Mouse (Mus musculus) G1E (cell line): ENCODE data around the gene Alkbh1.

ENCODE experiments used
- CTCF ChIP-seq: IDR thresholded peaks from 2 replicates; pipeline ENCODE4 v1.5.1; 2012; ENCODE audit warnings: low read depth, low read length, inconsistent platforms, mixed read lengths
- GATA1 ChIP-seq: IDR thresholded peaks from 2 replicates; pipeline ENCODE4 v1.6.1; 2012; ENCODE audit warnings: borderline replicate concordance, low read length, inconsistent platforms, mixed read lengths
- GATA2 ChIP-seq: IDR thresholded peaks from 2 replicates; pipeline ENCODE4 v1.6.1; 2012; ENCODE audit warnings: low read depth, low read length, inconsistent platforms, borderline replicate concordance
- POLR2AphosphoS5 ChIP-seq: IDR thresholded peaks from 2 replicates; pipeline ENCODE4 v1.6.1; 2012; ENCODE audit warnings: low read depth, low read length, inconsistent platforms; ENCODE audit not compliant: insufficient replicate concordance
- TAL1 ChIP-seq: conservative IDR thresholded peaks from 2 replicates; pipeline ENCODE4 v1.6.1; 2012; ENCODE audit warnings: low read depth, low read length, inconsistent platforms, mixed read lengths

DNA sequence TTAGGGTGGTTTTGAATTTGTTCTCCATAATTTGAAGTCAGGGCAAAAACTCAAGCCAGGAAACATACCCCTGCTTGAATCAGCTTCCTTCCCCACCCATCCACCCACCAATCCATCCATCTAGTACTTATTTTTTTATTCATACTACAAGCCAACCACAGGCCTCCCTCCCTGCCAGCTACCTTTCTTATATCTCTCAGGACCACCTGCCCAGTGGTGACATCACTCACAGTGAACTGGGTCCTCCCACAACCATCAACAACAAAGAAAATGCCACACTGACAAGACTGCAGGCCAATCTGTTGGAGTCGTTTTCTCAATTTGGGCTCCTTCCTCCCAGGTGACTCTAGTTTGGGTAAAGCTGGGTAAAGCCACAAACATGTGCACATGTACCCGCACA lies 64.3 kb downstream of the Alkbh1 start:
- TF ChIP-seq TAL1 = no peak
- TF ChIP-seq GATA1 = no peak
- TF ChIP-seq CTCF = no peak
- no peak for TF ChIP-seq POLR2AphosphoS5
- no peak for TF ChIP-seq GATA2
